Mouse (Mus musculus): ENCODE measurements at regions not wholly inside any gene's neighbourhood (a gene's known extent, or its start where the extent isn't known, plus 50 kb on each side); places are given as distances from the start of the nearest gene placed in this dataset.

- no peak for TF ChIP-seq EP300 (IDR thresholded peaks at IDR 0.05; ENCODE audit: low read depth)
- no peak for TF ChIP-seq CTCF (IDR thresholded peaks at IDR 0.05; ENCODE audit: low read depth)
These were observed 53.3 kb downstream of the Fos start for GRCm38 (mm10) chr12:85527011-85527410.
